Mouse (Mus musculus): Measurements from ENCODE around the gene Rps6ka1.
"Not testable (repeated sequence)": the region's sequence is repeated elsewhere in the genome, so short reads cannot be mapped to it uniquely, and the experiment has no call there.

Gene Rps6ka1

DNA sequence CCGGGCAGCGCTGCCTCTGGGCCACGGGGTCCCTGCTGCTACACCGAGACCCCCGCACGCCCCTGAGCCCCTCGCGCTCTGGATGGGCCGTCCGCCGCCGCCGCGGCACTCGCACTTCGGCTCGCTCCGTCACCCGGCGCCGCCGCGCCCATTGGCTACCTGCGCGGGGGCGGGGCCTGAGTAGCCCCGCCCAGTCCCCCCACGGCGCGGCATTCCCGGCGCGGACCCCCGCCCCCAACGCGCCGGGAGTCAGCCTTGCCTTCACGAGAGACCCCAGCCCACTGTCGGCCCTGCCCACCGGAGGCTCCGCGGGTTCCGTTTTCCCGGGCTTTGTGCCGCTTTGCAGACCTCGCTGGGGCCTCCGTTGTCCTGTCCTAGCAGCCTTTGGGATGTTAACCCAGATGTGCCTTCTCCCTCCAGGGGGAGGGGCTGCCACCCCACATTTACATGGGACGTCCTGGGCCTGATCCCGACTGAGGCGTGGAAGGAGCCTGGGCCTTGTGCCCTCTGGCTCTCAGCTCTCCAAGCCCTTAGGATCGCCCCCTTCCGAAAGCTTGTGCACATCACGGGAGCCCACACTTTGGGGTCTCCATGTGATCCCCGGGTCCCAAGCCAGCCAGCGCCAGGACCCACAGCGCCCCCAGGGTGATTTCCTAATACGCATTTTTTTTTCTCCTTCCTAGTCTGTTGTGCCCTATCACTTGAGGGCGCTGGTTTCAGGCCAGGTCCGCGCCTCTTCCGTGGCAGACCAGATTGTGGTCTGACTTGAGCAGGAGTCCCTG, at the start of gene Rps6ka1:
Gene Rps6ka1 (minus strand): TSS at position 126 of the 782 bp plus-strand sequence.
- CTCF ChIA-PET, result interaction anchor here (0.5 to 2.8 kb wide), 29 partner anchors 9 to 406 kb away, joined by 3 to 25 read pairs (median 4); partner anchors contain the start of gene Sh3bgrl3 (in 1 of the 4)

DNA sequence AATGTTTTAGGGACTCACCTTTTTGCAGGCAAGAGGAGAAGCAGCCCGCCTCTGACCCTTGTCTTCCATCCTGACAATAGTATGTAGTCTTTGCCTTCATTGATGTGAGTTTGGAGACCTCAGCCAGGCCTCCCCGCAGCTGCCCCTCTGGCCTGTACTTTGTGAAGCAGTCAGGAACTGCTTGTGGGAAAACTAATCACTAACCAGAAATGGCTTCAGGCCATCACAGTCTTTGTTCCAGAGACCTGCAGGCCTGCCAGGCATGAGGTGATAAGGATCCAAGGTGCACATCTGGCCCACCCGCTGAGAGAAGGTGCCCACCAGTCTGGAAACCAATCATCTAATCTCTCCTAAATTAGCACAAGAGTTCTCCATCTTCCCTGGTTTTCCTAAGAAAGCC, 44.2 kb upstream of the Rps6ka1 start:
- ChIA-PET POLR2A (interaction anchor here in 3 of 4 experiments (0.6 to 2.8 kb wide), 22 partner anchors 9 to 1650 kb away, joined by 3 to 11 read pairs (median 3); partner anchors contain the start of genes Hmgn2 (in 1 of the 3) and Trim63 (in 1 of the 3)), CTCF (interaction anchor here (0.6 to 1.3 kb wide), 17 partner anchors 8 to 1100 kb away, joined by 3 to 11 read pairs (median 4); no protein-coding TSS in a partner anchor)

More for the DNA sequence above, at the start of gene Rps6ka1:
- POLR2A ChIA-PET, result interaction anchor here (0.5 to 16.0 kb wide), 47 partner anchors 9 to 535 kb away, joined by 3 to 421 read pairs (median 4); partner anchors contain the start of genes Nudc (in 1 of the 4) and Wdtc1 (in 1 of the 4)

DNA sequence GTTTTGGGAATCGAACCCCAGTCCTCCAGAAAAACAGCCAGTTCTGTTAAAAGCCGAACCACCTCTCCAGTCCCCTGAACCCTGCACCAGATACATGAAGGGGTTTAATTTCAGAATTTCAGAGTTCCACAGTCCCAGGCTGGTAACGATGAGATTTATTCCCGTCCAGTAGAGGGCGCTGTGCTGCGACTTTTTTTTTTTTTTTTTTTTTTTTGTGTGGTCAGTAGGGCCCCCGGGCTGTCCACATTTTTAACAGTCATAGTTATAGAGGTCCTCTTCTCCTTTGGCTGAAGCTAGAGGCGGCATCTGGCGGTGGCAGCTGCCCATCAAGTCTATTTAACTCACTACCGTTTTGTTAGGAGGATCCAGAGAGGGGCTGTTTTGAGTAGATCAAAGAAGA, 43.8 kb upstream of the Rps6ka1 start:
- POLR2A ChIA-PET, result interaction anchor here in 3 of 4 experiments (0.6 to 2.8 kb wide), 24 partner anchors 10 to 1650 kb away, joined by 3 to 11 read pairs (median 3); partner anchors contain the start of genes Hmgn2 (in 1 of the 3) and Trim63 (in 1 of the 3)
- CTCF ChIA-PET, result interaction anchor here (0.6 to 1.3 kb wide), 18 partner anchors 8 to 1100 kb away, joined by 3 to 11 read pairs (median 4); no protein-coding TSS in a partner anchor

DNA sequence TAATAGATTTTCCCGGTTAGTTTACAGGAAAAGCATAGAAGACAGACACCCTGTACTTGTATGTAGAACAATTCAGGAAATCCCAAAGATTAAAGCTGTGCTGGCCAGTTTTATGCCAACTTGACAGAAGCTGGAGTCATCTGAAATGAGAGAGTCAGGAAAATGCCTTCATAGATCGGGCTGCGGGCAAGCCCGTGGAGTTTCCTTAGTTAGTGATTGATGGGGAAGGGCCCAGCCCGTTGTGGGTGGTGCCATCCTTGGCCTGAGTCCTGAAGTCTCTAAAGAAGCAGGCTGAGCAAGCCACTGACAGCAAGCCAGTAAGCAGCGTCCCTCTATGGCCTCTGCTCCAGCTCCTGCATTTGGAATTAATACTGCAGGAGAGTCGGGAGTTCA, 41.7 kb upstream of the Rps6ka1 start:
- POLR2A ChIA-PET, result interaction anchor here in 3 of 4 experiments (0.6 to 4.0 kb wide), 8 partner anchors 15 to 325 kb away, joined by 3 to 24 read pairs (median 5); partner anchors contain the start of gene Hmgn2 (in 1 of the 3)
- CTCF ChIA-PET, result interaction anchor here in 3 of 4 experiments (1.1 to 2.1 kb wide), 3 partner anchors 18 to 19 kb away, joined by 3 to 13 read pairs (median 6); no protein-coding TSS in a partner anchor

DNA sequence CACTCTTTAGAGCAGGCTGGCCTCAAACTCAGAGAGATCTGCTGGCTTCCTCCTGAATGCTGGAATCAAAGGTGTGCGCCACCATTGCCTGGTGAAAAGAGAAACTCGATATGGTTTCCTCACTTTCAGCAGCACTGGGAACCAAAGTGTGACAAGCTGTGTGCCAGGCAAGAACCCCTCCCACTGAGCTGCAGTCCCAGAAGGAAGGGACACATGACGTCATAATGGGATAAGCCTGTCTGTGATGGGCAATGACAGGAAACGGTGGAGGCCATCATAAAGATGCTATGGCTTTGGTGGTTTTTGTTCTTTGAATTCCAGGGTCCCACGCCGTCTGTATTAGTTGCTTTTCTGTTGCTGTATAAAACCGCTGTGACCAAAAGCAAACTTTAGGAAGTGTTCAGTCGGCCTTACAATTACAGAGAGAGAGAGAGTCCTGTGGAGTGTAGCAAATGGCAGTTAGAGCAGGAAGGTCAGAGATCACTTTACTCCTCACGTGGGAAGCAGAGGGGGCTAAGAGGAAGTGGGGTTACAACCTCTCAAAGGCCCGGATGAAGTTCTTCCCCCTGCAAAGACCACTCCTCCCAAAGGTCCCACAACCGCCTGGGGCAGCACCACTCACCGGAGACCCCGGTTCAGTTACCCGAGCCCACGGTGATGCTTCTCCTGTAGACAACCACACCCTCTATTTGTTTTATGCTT, 41.1 kb upstream of the Rps6ka1 start:
- CTCF ChIA-PET, result interaction anchor here (1.1 to 2.1 kb wide), 4 partner anchors 17 to 18 kb away, joined by 3 to 13 read pairs (median 4); no protein-coding TSS in a partner anchor
- POLR2A ChIA-PET, result interaction anchor here in 3 of 4 experiments (0.6 to 4.0 kb wide), 6 partner anchors 14 to 29 kb away, joined by 3 to 24 read pairs (median 8); no protein-coding TSS in a partner anchor

DNA sequence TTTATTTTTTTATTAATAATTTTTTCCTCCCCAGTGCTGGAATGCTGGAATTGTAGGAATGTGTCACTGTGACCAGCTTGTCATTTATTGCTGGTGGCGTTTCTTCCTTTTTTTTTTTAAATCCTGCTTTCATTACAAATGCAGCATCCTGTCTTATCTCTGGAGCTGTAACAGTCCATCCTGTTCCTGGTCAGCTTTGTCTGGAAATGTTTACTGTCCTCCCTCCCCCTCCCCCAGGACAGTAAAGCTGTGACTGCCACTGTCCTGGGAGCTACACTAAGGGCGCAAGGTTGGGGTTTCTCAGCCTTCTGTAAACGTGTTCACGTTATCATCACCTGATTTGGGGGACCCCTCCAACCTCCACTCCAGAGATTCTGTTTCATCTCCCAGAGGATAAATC, 37.6 kb upstream of the Rps6ka1 start:
- ChIA-PET POLR2A (interaction anchor here in 3 of 4 experiments (0.6 to 2.7 kb wide), 13 partner anchors 10 to 298 kb away, joined by 3 to 11 read pairs (median 4); partner anchors contain the start of gene Dhdds (in 1 of the 3)), CTCF (no interaction called here)

DNA sequence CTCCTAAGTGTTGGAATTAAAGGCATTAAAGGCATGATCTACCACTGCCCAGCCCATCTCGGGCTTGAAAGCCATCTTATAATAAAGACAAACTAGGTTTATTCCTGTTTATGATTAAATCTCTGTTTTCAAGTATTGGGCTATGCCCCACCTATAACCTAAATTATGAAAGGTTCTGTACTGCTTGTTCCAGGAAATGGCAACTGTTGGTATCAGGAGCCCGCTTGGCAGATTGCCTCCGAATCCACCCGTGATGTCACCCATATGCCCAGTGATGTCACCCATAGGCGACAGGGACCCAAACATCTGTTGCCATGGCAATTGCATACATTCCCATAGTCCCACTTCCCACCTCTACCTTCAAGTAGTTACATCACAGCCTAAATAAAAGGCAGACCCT, 36.1 kb upstream of the Rps6ka1 start:
- CTCF ChIA-PET, result interaction anchor here in 1 of 4 experiments (0.6 kb wide), 1 partner anchor 8 kb away, joined by 5 read pairs; no protein-coding TSS in a partner anchor
- POLR2A ChIA-PET, result interaction anchor here in 2 of 4 experiments (1.2 to 2.7 kb wide), 4 partner anchors 13 to 39 kb away, joined by 3 to 11 read pairs (median 6); no protein-coding TSS in a partner anchor

DNA sequence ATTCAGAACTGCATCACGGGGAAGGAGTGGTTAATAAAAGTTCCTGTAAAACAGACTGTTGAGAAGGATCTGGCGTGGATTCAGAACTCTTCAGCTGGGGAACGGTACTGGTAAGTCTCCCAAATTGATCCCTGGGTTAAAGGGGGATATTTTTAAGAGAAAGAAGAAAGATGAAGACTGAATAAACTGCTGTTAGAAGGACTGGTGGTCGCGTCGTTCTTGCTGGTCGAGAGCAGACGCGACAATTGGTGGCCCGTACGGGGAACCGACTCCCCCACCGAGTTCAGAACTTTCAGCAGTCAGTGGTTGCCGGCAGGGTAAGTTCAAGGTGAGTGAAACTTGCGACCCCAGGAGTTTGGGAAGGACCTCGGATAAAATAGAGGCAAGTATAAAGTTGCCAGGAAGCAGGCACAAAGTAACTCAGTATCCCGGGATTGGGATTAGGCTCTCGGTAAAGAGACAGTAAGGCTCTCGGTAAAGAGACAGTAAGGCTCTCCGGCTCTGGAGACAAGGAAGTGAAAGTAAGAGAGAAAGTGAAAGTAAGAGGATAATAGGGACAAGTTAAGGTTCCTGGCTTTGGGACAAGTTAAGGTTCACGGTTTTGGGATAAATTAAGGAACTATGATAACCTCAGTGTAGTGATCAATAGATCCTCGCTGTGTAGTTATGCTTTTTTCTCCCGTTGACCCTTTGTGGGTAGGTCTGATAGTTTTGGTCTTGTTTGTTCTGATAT, 30.7 kb upstream of the Rps6ka1 start:
- CTCF ChIA-PET, POLR2A ChIA-PET: not testable (repeated sequence)

DNA sequence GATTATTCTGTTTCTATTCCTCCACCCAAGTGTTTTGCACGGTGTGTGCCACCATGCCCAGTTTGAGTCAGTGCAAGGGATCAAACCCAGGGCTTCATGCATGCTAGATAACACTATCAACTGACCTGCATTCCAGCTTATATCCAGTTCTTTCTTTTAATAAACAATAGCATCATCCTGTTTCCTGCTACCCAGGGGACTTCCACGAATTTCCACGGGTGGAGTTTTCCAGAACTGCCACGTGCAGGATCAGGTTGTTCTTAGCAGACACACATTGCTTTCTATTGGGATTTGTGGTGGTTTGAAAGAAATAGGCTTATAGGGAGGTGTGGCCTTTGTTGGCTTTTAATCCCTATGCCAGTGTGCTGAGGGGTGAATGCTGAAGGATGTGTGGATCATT, 24.4 kb upstream of the Rps6ka1 start:
- CTCF ChIA-PET, result interaction anchor here (0.6 to 3.8 kb wide), 7 partner anchors 9 to 75 kb away, joined by 3 to 27 read pairs (median 6); no protein-coding TSS in a partner anchor
- POLR2A ChIA-PET, result interaction anchor here in 3 of 4 experiments (0.6 to 5.2 kb wide), 25 partner anchors 9 to 484 kb away, joined by 3 to 141 read pairs (median 11); partner anchors contain the start of genes Hmgn2 (in 2 of the 3), Cep85 (in 1 of the 3), Pafah2 (in 1 of the 3) and Rps6ka1 (in 1 of the 3)

DNA sequence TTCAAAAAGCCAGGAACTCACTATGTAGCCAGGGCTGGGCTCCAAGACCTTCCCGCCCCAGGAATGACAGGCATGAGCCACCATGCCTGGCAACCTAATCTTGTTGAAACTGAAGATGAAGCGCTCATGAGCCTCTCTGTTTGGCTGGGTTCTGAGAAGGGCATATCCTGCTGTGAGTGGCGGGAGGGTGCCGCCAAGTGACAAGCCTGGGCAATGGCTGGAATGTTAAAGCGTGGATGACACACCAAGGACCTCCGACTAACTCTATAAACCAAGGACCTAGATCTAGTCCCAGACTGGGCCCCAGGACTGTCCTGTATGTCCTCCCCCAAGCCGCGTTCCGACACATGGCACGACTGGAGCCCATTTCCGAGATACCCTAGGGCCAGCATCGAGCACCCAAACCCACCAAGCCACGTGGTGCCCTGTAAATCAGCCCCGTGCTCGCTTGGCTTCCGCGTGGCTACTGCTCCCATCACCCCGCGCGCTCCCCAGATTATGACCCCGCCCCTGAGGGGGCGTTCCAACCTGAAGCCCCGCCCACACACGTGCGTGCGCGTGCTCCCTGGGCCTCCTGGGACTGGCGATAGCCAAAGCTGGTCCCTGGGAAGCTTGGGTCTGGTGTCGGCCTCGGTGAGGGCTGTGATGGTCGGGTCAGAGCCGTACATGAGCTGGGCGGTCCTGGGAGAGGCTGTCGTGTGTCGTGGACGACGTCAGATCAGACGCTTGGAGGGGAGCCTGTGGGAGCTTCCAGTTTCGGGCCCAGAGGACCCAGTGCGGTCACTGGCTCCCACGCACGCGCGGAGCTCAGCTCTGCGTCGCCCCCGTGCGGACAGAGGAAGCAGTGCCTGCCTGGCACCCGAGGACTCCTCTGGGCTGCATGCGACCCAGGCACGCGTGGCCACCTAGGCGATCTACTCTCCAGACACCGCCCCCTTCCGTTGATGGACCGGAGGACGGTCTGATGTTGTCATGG, 22.9 kb upstream of the Rps6ka1 start:
- POLR2A ChIA-PET, result interaction anchor here (0.6 to 5.2 kb wide), 102 partner anchors 10 to 558 kb away, joined by 3 to 141 read pairs (median 4); partner anchors contain the start of genes Cep85 (in 3 of the 4), Hmgn2 (in 3 of the 4), Rps6ka1 (in 3 of the 4) and Sh3bgrl3 (in 2 of the 4)
- CTCF ChIA-PET, result interaction anchor here (0.5 to 3.8 kb wide), 68 partner anchors 7 to 1371 kb away, joined by 3 to 27 read pairs (median 4); partner anchors contain the start of genes Cep85 (in 1 of the 4), Hmgn2 (in 1 of the 4), Pdik1l (in 1 of the 4) and Rps6ka1 (in 1 of the 4)

DNA sequence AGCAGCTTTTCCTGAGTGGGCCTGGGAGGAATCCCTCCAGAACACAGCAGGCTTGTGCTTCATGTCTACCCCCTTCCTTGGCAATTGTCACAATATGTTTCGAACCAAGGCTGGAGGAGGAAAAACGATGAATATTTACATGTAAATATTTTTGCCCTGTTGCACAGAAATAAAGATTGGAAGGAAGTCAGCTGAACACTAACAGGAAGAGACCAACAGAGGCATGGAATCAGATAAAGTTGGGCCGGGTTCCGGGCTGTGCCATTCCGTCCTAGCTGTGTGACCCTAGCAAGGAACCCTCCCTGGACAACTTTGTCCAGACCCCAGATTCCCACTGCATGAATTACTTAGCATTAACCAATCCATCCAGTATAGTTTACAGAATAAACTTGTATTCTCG, 20.5 kb upstream of the Rps6ka1 start:
- CTCF ChIA-PET, result interaction anchor here in 1 of 4 experiments (1.0 kb wide), 1 partner anchor 67 kb away, joined by 4 read pairs; no protein-coding TSS in a partner anchor
- POLR2A ChIA-PET, result interaction anchor here in 2 of 4 experiments (1.4 to 5.2 kb wide), 2 partner anchors 8 to 9 kb away, joined by 4 to 141 read pairs; no protein-coding TSS in a partner anchor

DNA sequence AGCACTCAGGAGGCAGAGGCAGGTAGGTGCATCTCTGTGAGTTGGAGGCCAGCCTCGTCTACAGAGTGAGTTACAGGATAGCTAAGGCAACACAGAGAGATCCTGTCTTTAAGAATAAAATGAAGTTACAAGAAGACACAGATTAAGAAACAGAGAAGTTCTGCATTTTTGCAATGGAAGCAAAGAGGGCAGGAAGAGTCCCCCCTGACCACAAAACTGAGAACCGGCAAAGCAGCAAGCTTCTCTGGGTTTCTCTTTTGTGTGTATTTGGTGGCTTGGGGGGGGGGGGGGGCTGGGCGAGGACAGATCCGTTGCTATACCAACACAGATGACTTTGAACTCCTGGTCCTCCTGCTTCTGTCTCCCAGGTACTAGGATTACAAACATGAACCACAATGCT, 19.5 kb upstream of the Rps6ka1 start:
- ChIA-PET CTCF (interaction anchor here in 3 of 4 experiments (0.6 to 1.0 kb wide), 8 partner anchors 60 to 481 kb away, joined by 3 to 12 read pairs (median 4); partner anchors contain the start of gene Gpatch3 (in 1 of the 3)), POLR2A (interaction anchor here in 3 of 4 experiments (0.5 to 5.2 kb wide), 6 partner anchors 7 to 269 kb away, joined by 3 to 141 read pairs (median 4); no protein-coding TSS in a partner anchor)

DNA sequence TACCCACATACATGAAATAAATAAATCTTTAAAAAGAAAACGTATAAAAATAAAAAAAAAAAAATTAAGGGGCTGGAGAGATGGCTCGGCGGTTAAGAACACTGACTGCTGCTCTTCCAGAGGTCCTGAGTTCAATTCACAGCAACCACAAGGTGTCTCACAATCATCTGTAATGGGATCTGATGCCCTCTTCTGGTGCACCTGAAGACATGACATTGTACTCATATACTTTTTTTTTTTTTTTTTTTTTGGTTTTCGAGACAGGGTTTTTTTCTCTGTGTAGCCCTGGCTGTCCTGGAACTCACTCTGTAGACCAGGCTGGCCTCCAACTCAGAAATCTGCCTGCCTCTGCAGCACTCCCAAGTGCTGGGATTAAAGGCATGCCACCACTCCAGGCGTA, 18.7 kb upstream of the Rps6ka1 start:
- POLR2A ChIA-PET, result interaction anchor here in 2 of 4 experiments (0.6 to 0.8 kb wide), 2 partner anchors 8 to 66 kb away, joined by 3 to 4 read pairs; no protein-coding TSS in a partner anchor
- CTCF ChIA-PET, result interaction anchor here in 3 of 4 experiments (0.6 to 0.7 kb wide), 6 partner anchors 61 to 466 kb away, joined by 3 to 12 read pairs (median 4); partner anchors contain the start of gene Gpatch3 (in 1 of the 3)

DNA sequence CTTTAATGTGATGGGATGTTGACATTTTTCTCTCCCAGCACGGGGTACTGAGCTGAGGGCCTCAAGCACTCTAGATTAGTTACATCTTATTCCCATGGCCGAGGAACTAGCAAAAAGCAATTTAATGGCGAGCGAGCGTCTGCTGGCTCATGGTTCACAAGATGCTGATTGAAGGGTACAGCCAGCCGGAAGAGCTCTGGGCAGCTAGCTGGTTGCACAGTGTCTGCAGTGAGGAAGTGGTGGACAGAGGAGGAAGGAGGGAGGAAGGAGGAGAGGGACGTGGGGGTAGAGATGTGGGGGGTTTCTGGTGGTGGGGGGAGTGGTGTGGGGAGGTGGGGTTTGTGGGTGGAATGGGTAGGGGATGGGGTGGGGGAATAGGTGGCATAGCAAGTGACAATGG, 17.6 kb upstream of the Rps6ka1 start:
- CTCF ChIA-PET, result interaction anchor here in 1 of 4 experiments (0.5 to 1.0 kb wide), 3 partner anchors 17 to 496 kb away, joined by 3 to 5 read pairs (median 3); no protein-coding TSS in a partner anchor

DNA sequence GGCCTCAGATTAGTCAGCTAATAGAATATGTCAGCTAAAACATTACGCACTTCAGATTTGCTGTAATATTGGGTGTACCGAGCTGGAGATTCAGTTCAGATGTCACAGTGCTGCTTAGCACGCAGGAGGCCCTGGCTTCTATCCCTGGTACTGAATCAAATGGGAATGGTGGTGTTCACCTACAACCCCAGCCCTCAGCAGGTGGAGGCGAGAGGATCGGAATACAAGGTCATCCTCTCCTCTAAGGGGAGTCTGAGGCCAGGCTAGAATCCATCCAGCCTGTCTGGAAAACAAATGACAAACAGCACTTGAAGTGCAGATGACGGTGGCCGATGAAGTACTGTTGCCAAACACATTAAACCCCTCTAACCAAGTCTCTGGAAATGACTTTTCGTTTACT, 16.7 kb upstream of the Rps6ka1 start:
- CTCF ChIA-PET, result interaction anchor here in 3 of 4 experiments (0.6 to 5.0 kb wide), 10 partner anchors 8 to 1827 kb away, joined by 3 to 27 read pairs (median 4); partner anchors contain the start of gene Rps6ka1 (in 1 of the 3)

More for the DNA sequence above, 17.6 kb upstream of the Rps6ka1 start:
- POLR2A ChIA-PET, result interaction anchor here in 2 of 4 experiments (1.3 to 12.8 kb wide), 7 partner anchors 17 to 95 kb away, joined by 3 to 408 read pairs (median 4); partner anchors contain the start of genes Rps6ka1 (in 2 of the 2) and Hmgn2 (in 1 of the 2)

More for the DNA sequence above, 16.7 kb upstream of the Rps6ka1 start:
- POLR2A ChIA-PET, result interaction anchor here in 3 of 4 experiments (0.6 to 12.8 kb wide), 20 partner anchors 9 to 283 kb away, joined by 3 to 421 read pairs (median 4); partner anchors contain the start of genes Hmgn2 (in 2 of the 3), Rps6ka1 (in 2 of the 3) and Cep85 (in 1 of the 3)

All from embryonic stem cell, embryonic (primary cell).